Mouse (Mus musculus) layer of hippocampus, postnatal 10 days (tissue): ENCODE results near the gene Msh2. TPM values are rescaled to one million over a fixed set of nuclear protein-coding genes. Genes with fewer than 3 reads are reported as not detected.

ENCODE experiments used
- total RNA-seq, 2 experiments: library from RNA; stranded (reverse); gene quantifications; 2 replicates each; pipeline ENCODE4 v1.2.3; 2021

Msh2 gene
- total RNA-seq, 2 experiments from 2014 or later = 29.9 to 30.9 TPM

Other genes with a start within 250 kb of the Msh2 start
- not detected for gene Stpg4, start 244.6 kb upstream of the Msh2 start, total RNA-seq
- 1,000 to 10,000 TPM; 2,051 to 2,241 TPM for gene Calm2, start 225.4 kb upstream of the Msh2 start, total RNA-seq
- gene Epcam, start 36.4 kb upstream of the Msh2 start, total RNA-seq = 1 to 10 TPM in 1 of 2 experiments, under 1 TPM in 1; 0.25 to 1.3 TPM
- gene Kcnk12, start 125.7 kb downstream of the Msh2 start, total RNA-seq = 10 to 100 TPM; 21.0 to 23.1 TPM
- not detected for gene Rpl36-ps4, start 248.6 kb downstream of the Msh2 start, total RNA-seq